Mouse (Mus musculus) T-helper 17 cell (primary cell): Measurements from ENCODE around the gene Gm20834.
"Not testable (repeated sequence)": the region's sequence is repeated elsewhere in the genome, so short reads cannot be mapped to it uniquely, and the experiment has no call there.

Experiments used
- in situ Hi-C, 2 experiments: fragments of 300-600 bp; cut with MboI, MseI; formaldehyde crosslinking; loops; 1 replicate in 1 of 2; 2 replicates in 1 of 2; pipeline ENCODE4 v1.15.1; 2025; ENCODE audit warnings: high pct_unique_total_duplicates in 2 of 2

Gene Gm20834

DNA sequence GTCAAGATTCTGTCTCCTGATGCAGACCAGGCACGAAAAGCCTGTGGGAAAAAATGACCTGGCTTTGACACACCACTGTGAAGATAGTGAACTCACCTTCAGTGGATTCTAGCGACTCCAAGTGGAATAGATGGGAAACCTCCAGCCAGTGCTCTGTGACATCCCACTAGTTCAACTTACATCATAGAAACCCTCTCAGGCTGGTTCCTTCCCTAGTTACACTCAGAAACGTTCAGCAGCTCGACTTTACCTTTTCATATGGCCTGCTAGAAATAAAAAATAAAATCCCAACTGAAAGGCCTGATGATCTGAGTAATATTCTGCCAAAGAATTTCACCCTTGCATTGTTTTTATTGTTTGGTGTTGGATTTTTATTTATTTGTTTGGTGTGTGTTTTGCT, at the start of gene Gm20834:
Gene Gm20834 (minus strand): TSS at position 101 of the 400 bp plus-strand sequence.
- in situ Hi-C loops, result not testable (repeated sequence)
